Comparison of ENCODE assay signal across 8 mouse cellular contexts in the genomic region with DNA sequence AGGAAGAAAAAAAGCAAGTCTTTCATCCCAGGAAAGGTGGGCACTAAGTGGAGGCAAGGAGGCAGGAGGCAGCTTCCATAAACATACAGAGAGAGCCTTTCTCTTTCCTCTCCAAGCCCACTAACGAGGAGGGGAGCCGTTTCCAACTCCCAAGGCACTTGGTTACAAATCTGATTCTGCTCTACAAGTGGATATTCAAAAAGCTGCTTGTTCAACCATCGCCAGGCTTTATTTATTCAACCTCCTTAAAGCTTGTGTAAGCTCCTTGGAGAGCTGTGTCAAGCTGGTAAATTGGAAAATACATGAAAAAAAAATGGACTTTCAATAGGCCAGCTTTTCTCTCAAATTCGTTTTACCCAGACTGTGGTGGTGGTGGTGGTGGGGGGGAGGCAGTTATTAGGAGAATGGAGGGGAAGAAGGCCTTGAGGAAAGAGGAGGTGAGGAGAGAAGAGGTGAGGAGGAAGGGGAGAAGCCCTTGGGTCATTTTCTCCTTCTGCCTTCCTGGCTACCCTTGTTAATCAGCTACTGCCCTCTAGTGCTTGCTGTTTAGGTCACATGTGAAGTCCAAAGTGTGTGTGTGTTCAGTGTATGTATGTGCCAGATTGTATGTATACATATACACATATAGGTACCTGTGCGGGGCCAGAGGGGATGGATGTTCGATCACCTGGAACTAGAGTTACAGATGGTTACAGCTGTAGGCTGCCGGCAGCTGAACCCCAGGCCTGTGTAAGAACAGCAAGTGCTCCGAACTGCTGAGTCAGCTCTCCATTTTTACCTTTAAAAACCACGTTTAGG. TPM values are rescaled to one million over a fixed set of nuclear protein-coding genes. Genes with fewer than 3 reads are reported as not detected.
DNase-seq lines count a peak whose midpoint lies in the region; ATAC-seq lines count a peak whose summit lies in the region.

No protein-coding gene starts in this region.

- H3K36me3 ChIP-seq in midbrain, embryonic 11.5 days (ENCODE audit: control insufficient read depth, insufficient read depth, low read length), result no peaks in the 10 kb centered on the region
- no peaks in the 10 kb centered on the region for H3K36me3 ChIP-seq in midbrain, embryonic 10.5 days
- H3K36me3 ChIP-seq in kidney, embryonic 16.5 days (ENCODE audit: insufficient read depth, low read length), result no peaks in the 10 kb centered on the region
- no peaks in the 10 kb centered on the region for H3K36me3 ChIP-seq in megakaryocyte, embryonic 14.5 days (replicated peaks; ENCODE audit: low read length)

- intact Hi-C loops in left cerebral cortex, postnatal 10 days (cut with DNase I), result no loop called here

- WGBS in midbrain, embryonic 11.5 days, result 60% methylated on average over 9 of the region's 9 CpGs
- 69% methylated on average over 9 of the region's 9 CpGs for WGBS in midbrain, embryonic 10.5 days
- WGBS in kidney, embryonic 16.5 days, result 38% methylated on average over 9 of the region's 9 CpGs

- no peak overlapping the region for H3K4me3 ChIP-seq in midbrain, embryonic 11.5 days (ENCODE audit: low read depth, low read length)
- H3K4me3 ChIP-seq in midbrain, embryonic 10.5 days, result no peak overlapping the region
- no peak overlapping the region for H3K4me3 ChIP-seq in kidney, embryonic 16.5 days (ENCODE audit: low read length)
- peak overlapping the region; percentile 4 for H3K4me3 ChIP-seq in megakaryocyte, embryonic 14.5 days (replicated peaks)

- H3K9me3 ChIP-seq in midbrain, embryonic 11.5 days (ENCODE audit: control insufficient read depth, low read length), result no peaks in the 10 kb centered on the region
- H3K9me3 ChIP-seq in midbrain, embryonic 10.5 days (replicated peaks), result no peaks in the 10 kb centered on the region
- no peaks in the 10 kb centered on the region for H3K9me3 ChIP-seq in kidney, embryonic 16.5 days (ENCODE audit: low read length)
- no peaks in the 10 kb centered on the region for H3K9me3 ChIP-seq in megakaryocyte, embryonic 14.5 days

- no peak overlapping the region for H3K9ac ChIP-seq in midbrain, embryonic 11.5 days (ENCODE audit: low read length)
- H3K9ac ChIP-seq in kidney, embryonic 16.5 days (replicated peaks; ENCODE audit: low read length), result 0 out of 2 replicates have a peak overlapping the region, but pooled peaks have one; percentile 13

- no peaks in the 10 kb centered on the region for H3K4me1 ChIP-seq in midbrain, embryonic 11.5 days (ENCODE audit: control insufficient read depth, insufficient read depth, low read length)
- no peaks in the 10 kb centered on the region; the same call in 1 of the 2 replicates for H3K4me1 ChIP-seq in midbrain, embryonic 10.5 days
- H3K4me1 ChIP-seq in kidney, embryonic 16.5 days (ENCODE audit: insufficient read depth, low read length), result peaks cover 29% of the 10 kb centered on the region
- peaks cover 5% of the 10 kb centered on the region for H3K4me1 ChIP-seq in megakaryocyte, embryonic 14.5 days

- no peak overlapping the region for H3K27ac ChIP-seq in midbrain, embryonic 11.5 days (ENCODE audit: low read depth, low read length)
- H3K27ac ChIP-seq in midbrain, embryonic 10.5 days (replicated peaks), result no peak overlapping the region
- H3K27ac ChIP-seq in kidney, embryonic 16.5 days (ENCODE audit: low read length), result peak overlapping the region; percentile 66

- ATAC-seq in midbrain, embryonic 11.5 days (ENCODE audit: low FRiP score), result peak; percentile 67
- peak; percentile 66 for ATAC-seq in kidney, embryonic 16.5 days (ENCODE audit: low FRiP score, low TSS enrichment)

- DNase-seq in midbrain, embryonic 11.5 days (ENCODE audit: low spot score, missing footprints), result no peak
- DNase-seq in midbrain, embryonic 10.5 days (ENCODE audit: low spot score), result no peak
- DNase-seq in adrenal gland, postnatal 14 days, result peak; percentile 48
- DNase-seq in forelimb bud, embryonic 11.5 days (ENCODE audit: low read depth, low spot score), result peak; percentile 36
- DNase-seq in testis, postnatal 10 days (ENCODE audit: low spot score), result no peak
- DNase-seq in left cerebral cortex, postnatal 10 days (ENCODE audit: extremely low spot score in 1 of 2, low spot score in 2 of 2), result no peak

- no peak overlapping the region for H3K4me2 ChIP-seq in midbrain, embryonic 11.5 days
- no peak overlapping the region for H3K4me2 ChIP-seq in kidney, embryonic 16.5 days (replicated peaks; ENCODE audit: low read depth, low read length)

- no peaks in the 10 kb centered on the region for H3K27me3 ChIP-seq in midbrain, embryonic 11.5 days (ENCODE audit: control insufficient read depth, insufficient read depth, low read length)
- no peaks in the 10 kb centered on the region for H3K27me3 ChIP-seq in midbrain, embryonic 10.5 days (ENCODE audit: low read depth, poor library complexity, severe bottlenecking)
- no peaks in the 10 kb centered on the region for H3K27me3 ChIP-seq in kidney, embryonic 16.5 days (ENCODE audit: insufficient read depth, low read length)
- peaks cover 13% of the 10 kb centered on the region for H3K27me3 ChIP-seq in megakaryocyte, embryonic 14.5 days (replicated peaks)

RNA-seq across cellular contexts. Expression of a gene that starts 25.1 kb away (rescaled TPM):
- polyA plus RNA-seq in midbrain, embryonic 11.5 days (2014; fragmentation: Nextera tagmentation; extraction: Ambion mirVana), result 0.87 and 1.3 TPM in 2 replicates
- 0.49 and 1.3 TPM in 2 replicates for polyA plus RNA-seq in midbrain, embryonic 10.5 days (2016; fragmentation: Nextera tagmentation; extraction: Ambion mirVana)
- total RNA-seq in adrenal gland, postnatal 14 days (2021), result 4.7 and 5.7 TPM in 2 replicates
- polyA plus RNA-seq in kidney, embryonic 16.5 days (2015; fragmentation: Nextera tagmentation; extraction: Ambion mirVana), result 5.7 and 7.8 TPM in 2 replicates
- polyA plus RNA-seq in megakaryocyte, embryonic 14.5 days (2012; ENCODE audit: insufficient read depth, low replicate concordance), result not detected in 2 replicates
- 1 to 10 TPM; 3.9 to 4.0 TPM for total RNA-seq in left cerebral cortex, postnatal 10 days (2021)

RNA-seq across cellular contexts. Expression of a gene that starts 32.2 kb away (rescaled TPM):
- polyA plus RNA-seq in midbrain, embryonic 11.5 days (2014; fragmentation: Nextera tagmentation; extraction: Ambion mirVana), result 26.4 and 28.3 TPM in 2 replicates
- 20.3 and 23.6 TPM in 2 replicates for polyA plus RNA-seq in midbrain, embryonic 10.5 days (2016; fragmentation: Nextera tagmentation; extraction: Ambion mirVana)
- 11.9 TPM in 2 replicates for total RNA-seq in adrenal gland, postnatal 14 days (2021)
- 16.2 and 18.5 TPM in 2 replicates for polyA plus RNA-seq in kidney, embryonic 16.5 days (2015; fragmentation: Nextera tagmentation; extraction: Ambion mirVana)
- 15.7 and 33.1 TPM in 2 replicates for polyA plus RNA-seq in megakaryocyte, embryonic 14.5 days (2012; ENCODE audit: insufficient read depth, low replicate concordance)
- total RNA-seq in left cerebral cortex, postnatal 10 days (2021), result 10 to 100 TPM; 26.3 to 26.5 TPM

RNA-seq across cellular contexts. Expression of a gene that starts 40.4 kb away (rescaled TPM):
- 25.0 and 27.5 TPM in 2 replicates for polyA plus RNA-seq in midbrain, embryonic 11.5 days (2014; fragmentation: Nextera tagmentation; extraction: Ambion mirVana)
- 24.4 and 24.5 TPM in 2 replicates for polyA plus RNA-seq in midbrain, embryonic 10.5 days (2016; fragmentation: Nextera tagmentation; extraction: Ambion mirVana)
- total RNA-seq in adrenal gland, postnatal 14 days (2021), result 81.5 and 89.2 TPM in 2 replicates
- 34.6 and 37.4 TPM in 2 replicates for polyA plus RNA-seq in kidney, embryonic 16.5 days (2015; fragmentation: Nextera tagmentation; extraction: Ambion mirVana)
- 4.0 and 5.0 TPM in 2 replicates for polyA plus RNA-seq in megakaryocyte, embryonic 14.5 days (2012; ENCODE audit: insufficient read depth, low replicate concordance)
- 10 to 100 TPM; 41.2 to 44.0 TPM for total RNA-seq in left cerebral cortex, postnatal 10 days (2021)

Comparison
In these comparisons a context has a peak if more than half of its experiments do, and no peak if none do; other contexts are left out.
1. DNase-seq: peak in adrenal gland, postnatal 14 days (single experiment) and forelimb bud, embryonic 11.5 days (single experiment); none in midbrain, embryonic 11.5 days (single experiment), midbrain, embryonic 10.5 days (single experiment), testis, postnatal 10 days (single experiment) and left cerebral cortex, postnatal 10 days (0 of 2).